Mouse (Mus musculus) myocyte (in vitro differentiated cells): ENCODE results near the gene Zfp523.

ENCODE experiments used
- CEBPB ChIP-seq: IDR thresholded peaks from 2 replicates; pipeline ENCODE4 v1.6.1; 2011; ENCODE audit warnings: mild to moderate bottlenecking, moderate library complexity; ENCODE audit not compliant: poor library complexity, insufficient read depth, severe bottlenecking
- E2F4 ChIP-seq: IDR thresholded peaks from one replicate; pipeline ENCODE4 v1.6.1; 2011; ENCODE audit warnings: mild to moderate bottlenecking, control low read depth, moderate library complexity; ENCODE audit not compliant: insufficient read depth
- MAX ChIP-seq: IDR thresholded peaks from one replicate; pipeline ENCODE4 v1.6.1; 2011; ENCODE audit warnings: low read depth, mild to moderate bottlenecking, control low read depth
- POLR2A ChIP-seq: IDR thresholded peaks from one replicate; pipeline ENCODE4 v1.6.1; 2011; ENCODE audit warnings: low read depth, mild to moderate bottlenecking, control low read depth, moderate library complexity; ENCODE audit not compliant: insufficient read length
- POLR2AphosphoS2 ChIP-seq: IDR thresholded peaks from one replicate; pipeline ENCODE4 v1.6.1; 2011; ENCODE audit warnings: low read depth, control low read depth; ENCODE audit not compliant: insufficient read length
- REST ChIP-seq: IDR thresholded peaks from one replicate; pipeline ENCODE4 v1.6.1; 2011; ENCODE audit warnings: mild to moderate bottlenecking, control low read depth, moderate library complexity; ENCODE audit not compliant: insufficient read depth, insufficient read length
- TCF12 ChIP-seq: IDR thresholded peaks from one replicate; pipeline ENCODE4 v1.6.1; 2011; ENCODE audit warnings: mild to moderate bottlenecking, control low read depth; ENCODE audit not compliant: poor library complexity, insufficient read depth, severe bottlenecking
- TCF3 ChIP-seq: IDR thresholded peaks from one replicate; pipeline ENCODE4 v1.6.1; 2011; ENCODE audit warnings: low read depth, control low read depth; ENCODE audit not compliant: insufficient read length

- TF ChIP-seq POLR2A (no peak), E2F4 (no peak), TCF3 (no peak), POLR2AphosphoS2 (no peak), MAX (no peak), REST (no peak), CEBPB (no peak), TCF12 (no peak)
Observed at GRCm38 (mm10) chr17:28144241-28144640, 32.7 kb upstream of the Zfp523 start.
